Mouse (Mus musculus) hindbrain, embryonic 12.5 days (tissue): ENCODE results near the gene Nudt10. TPM values are rescaled to one million over a fixed set of nuclear protein-coding genes. Genes with fewer than 3 reads are reported as not detected.
"Not testable (repeated sequence)": the region's sequence is repeated elsewhere in the genome, so short reads cannot be mapped to it uniquely, and the experiment has no call there.

Experiments used
- ATAC-seq: fragments of 200-750 bp; cut with Nextera tagmentation; 2 replicates; pipeline ENCODE4 v1.8.0; 2017; ENCODE audit warnings: moderate TSS enrichment; ENCODE audit not compliant: low FRiP score
- H3K27ac ChIP-seq: fragments of 300-500 bp; sonication (generic); 2 replicates; pipeline ENCODE4 v1.5.1; 2016; ENCODE audit warnings: mild to moderate bottlenecking
- H3K27me3 ChIP-seq: fragments of 300-500 bp; sonication (generic); 2 replicates; pipeline ENCODE4 v1.6.1; 2016; ENCODE audit warnings: mild to moderate bottlenecking
- H3K36me3 ChIP-seq: fragments of 300-500 bp; sonication (generic); 2 replicates; pipeline ENCODE4 v1.6.1; 2016; ENCODE audit warnings: mild to moderate bottlenecking
- H3K4me1 ChIP-seq: fragments of 300-500 bp; sonication (generic); 2 replicates; pipeline ENCODE4 v1.6.1; 2016
- H3K4me2 ChIP-seq: fragments of 300-500 bp; sonication (generic); replicated peaks from 2 replicates; pipeline ENCODE4 v1.6.1; 2016; ENCODE audit warnings: mild to moderate bottlenecking
- H3K4me3 ChIP-seq: fragments of 300-500 bp; sonication (generic); 2 replicates; pipeline ENCODE4 v1.5.1; 2016; ENCODE audit warnings: mild to moderate bottlenecking
- H3K9ac ChIP-seq: fragments of 300-500 bp; sonication (generic); 2 replicates; pipeline ENCODE4 v1.6.1; 2016; ENCODE audit warnings: mild to moderate bottlenecking, moderate library complexity
- H3K9me3 ChIP-seq: fragments of 300-500 bp; sonication (generic); replicated peaks from 2 replicates; pipeline ENCODE4 v1.6.1; 2016; ENCODE audit warnings: mild to moderate bottlenecking
- WGBS: fragments of 180-500 bp; shearing (Covaris S2); methylation state at CpG from one replicate; pipeline ENCODE4 v1.1.7; 2016; 5-methylcytosine and 5-hydroxymethylcytosine counted together
- polyA plus RNA-seq: library from polyadenylated mRNA; unstranded; fragments of >200 nt; fragmentation: Nextera tagmentation; extraction: Ambion mirVana; gene quantifications from 2 replicates; pipeline ENCODE4 v1.2.1, GENCODE M21; 2016

Nudt10 gene
- polyA plus RNA-seq: 36.4 and 38.7 TPM in 2 replicates

DNA sequence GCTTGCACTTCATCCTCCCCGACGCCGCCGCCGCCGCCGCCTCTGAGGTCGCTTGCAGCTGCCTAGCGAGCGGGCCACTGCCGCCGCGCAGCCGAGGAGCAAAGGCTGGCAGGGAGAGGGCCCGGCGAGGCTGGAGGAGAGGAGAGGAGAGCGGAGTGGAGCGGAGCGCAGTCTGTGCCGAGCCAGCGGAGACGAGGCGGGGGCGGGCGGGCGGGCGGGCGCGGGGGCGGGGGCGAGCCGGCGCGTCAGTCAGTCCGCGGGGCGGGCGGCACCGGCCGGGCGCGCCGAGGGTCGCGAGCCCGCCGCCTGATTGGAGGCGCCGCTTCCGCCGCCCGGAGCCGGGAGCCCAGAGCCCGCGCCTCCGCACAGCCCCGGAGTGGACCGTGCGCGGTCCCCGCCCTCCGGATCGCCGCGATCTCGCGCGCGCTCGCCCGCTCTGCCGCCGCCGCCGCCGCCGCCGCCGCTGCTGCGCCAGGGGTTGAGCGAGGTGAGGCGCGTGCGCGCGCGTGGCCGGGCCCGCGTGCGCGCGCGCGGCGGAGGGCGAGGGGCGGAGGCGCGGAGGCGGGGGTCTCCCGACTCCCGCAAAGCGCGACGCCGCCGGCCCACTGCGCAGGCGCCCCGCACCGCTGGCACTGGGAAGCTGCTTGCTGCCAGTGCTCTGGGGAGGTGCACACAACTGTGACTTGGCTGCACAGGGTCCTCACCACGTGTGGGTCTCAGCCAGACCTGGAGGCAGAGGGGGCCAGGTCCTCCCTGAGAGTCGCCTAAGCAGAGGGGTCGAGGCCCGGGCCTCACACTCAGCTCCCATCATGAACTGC, at the start of gene Nudt10:
Gene Nudt10 (minus strand): TSS at position 193 of the 818 bp plus-strand sequence.
- Histone ChIP-seq H3K4me3 (peak within 1 kb of the TSS; percentile 31), H3K27ac (peak within 1 kb of the TSS; percentile 71; the same call in 1 of the 2 replicates), H3K4me2 (peak within 1 kb of the TSS; percentile 40)
- not testable (repeated sequence) for H3K9me3 ChIP-seq, H3K36me3 ChIP-seq, H3K9ac ChIP-seq, H3K27me3 ChIP-seq, H3K4me1 ChIP-seq
- peak; percentile 90 for ATAC-seq
- 14% methylated on average over 11 of the region's 116 CpGs for WGBS

DNA sequence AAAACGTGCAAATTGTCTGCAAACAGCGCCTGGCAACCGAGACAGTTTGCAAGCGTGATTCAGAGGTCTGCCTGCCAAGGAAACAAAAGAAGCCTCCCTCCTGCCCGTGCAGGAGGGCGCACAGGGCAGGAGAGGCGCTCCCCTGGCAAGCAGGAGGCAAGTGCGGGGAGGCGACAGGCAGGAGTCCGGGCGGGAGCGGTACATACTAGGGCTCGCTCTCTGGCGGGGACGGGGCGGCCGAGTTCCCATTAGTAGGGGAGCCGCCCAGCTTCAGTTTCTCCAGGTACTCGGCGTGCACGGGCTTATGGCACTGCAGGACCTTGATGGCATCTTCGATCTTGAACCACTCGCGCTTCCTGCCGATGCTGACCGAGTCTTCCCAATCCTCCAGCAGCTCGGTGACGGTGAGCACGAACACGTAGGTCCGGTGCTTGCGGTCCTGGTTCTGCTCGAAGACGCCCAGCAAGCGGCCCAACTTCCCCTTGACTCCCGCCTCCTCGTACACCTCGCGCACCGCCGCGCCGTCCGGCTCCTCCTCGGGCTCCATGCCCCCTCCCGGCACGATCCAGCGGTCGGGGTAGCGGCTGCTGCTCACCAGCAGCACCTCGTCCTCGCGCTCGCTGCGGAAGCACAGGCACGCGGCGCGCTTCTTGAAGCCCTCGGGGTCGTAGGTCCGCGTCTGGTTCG, 536 bp downstream of the Nudt10 start:
- Histone ChIP-seq H3K4me3 (peak overlapping the region; percentile 31), H3K27ac (peak overlapping the region; percentile 71; the same call in 1 of the 2 replicates), H3K4me2 (peak overlapping the region; percentile 40; the same call in 1 of the 2 replicates)
- not testable (repeated sequence) for H3K27me3 ChIP-seq, H3K36me3 ChIP-seq, H3K9me3 ChIP-seq, H3K9ac ChIP-seq, H3K4me1 ChIP-seq
- peak; percentile 63 for ATAC-seq
- WGBS: 6% methylated on average over 20 of the region's 64 CpGs

DNA sequence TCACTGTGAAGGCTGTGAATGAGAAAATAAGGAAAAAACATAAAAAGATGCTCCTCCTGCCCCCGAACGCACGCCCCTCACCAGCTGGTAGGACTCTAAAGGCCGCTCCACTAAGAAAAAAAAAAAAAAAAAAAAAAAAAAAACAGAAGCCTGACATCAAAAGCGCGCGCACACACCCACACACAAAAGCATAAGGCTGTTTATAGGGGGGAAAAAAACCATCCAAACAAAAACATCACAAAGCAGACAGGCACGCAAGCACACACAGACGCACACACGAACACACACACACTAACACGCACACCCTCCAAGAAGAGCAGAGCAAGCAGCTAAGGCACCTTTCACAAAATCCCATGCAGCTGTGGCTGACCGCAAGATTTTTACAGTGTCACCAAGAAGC, 1.1 kb downstream of the Nudt10 start:
- no peaks in the 10 kb centered on the region for H3K36me3 ChIP-seq
- no peak overlapping the region for H3K9ac ChIP-seq
- H3K4me3 ChIP-seq: peak overlapping the region; percentile 26
- H3K9me3 ChIP-seq: no peaks in the 10 kb centered on the region
- peak overlapping the region; percentile 40 for H3K4me2 ChIP-seq
- no peak overlapping the region for H3K27ac ChIP-seq
- H3K4me1 ChIP-seq: no peaks in the 10 kb centered on the region
- no peaks in the 10 kb centered on the region for H3K27me3 ChIP-seq
- 18% methylated on average over 10 of the region's 12 CpGs for WGBS
- ATAC-seq: no peak

Other genes starting within 250 kb of the Nudt10 start
- 14.2 and 15.5 TPM in 2 replicates for gene Nudt11, start 125.6 kb downstream of the Nudt10 start, polyA plus RNA-seq
- not detected in 2 replicates for gene AU022751, start 89.6 kb downstream of the Nudt10 start, polyA plus RNA-seq
- gene Bmp15, start 147.7 kb upstream of the Nudt10 start, polyA plus RNA-seq: 0.15 and 0.17 TPM in 2 replicates
- gene Shroom4, start 226.8 kb upstream of the Nudt10 start, polyA plus RNA-seq: 5.0 and 7.1 TPM in 2 replicates